Mouse (Mus musculus) thymus, adult 2 months (tissue): ENCODE results near the gene Mrps18a.
A peak's percentile ranks its signal among the peaks of the same experiment; 100 is the strongest.

Source experiments
- CTCF ChIP-seq: fragments of 200-500 bp; IDR thresholded peaks from 2 replicates; pipeline ENCODE4 v1.5.1; 2012; ENCODE audit warnings: mild to moderate bottlenecking, control low read depth, low read length, moderate library complexity, borderline replicate concordance; ENCODE audit not compliant: control insufficient read depth, poor library complexity, insufficient read depth; ENCODE audit errors: extremely low read depth
- POLR2A ChIP-seq: fragments of 200-500 bp; IDR thresholded peaks from 2 replicates; pipeline ENCODE4 v1.6.1; 2012; ENCODE audit warnings: mild to moderate bottlenecking, low read length, control low read depth, moderate library complexity; ENCODE audit not compliant: control insufficient read depth, poor library complexity, insufficient read depth; ENCODE audit errors: extremely low read depth

GRCm38 (mm10) chr17:46160686-46161085 is 49.9 kb downstream of the Mrps18a start, which contains the start of gene Gtpbp2:
- TF ChIP-seq CTCF = no peak
- TF ChIP-seq POLR2A = peak; percentile 61; the same call in 1 of the 2 replicates
